Mouse (Mus musculus): Measurements from ENCODE around the gene Tiam2. TPM values are rescaled to one million over a fixed set of nuclear protein-coding genes. Genes with fewer than 3 reads are reported as not detected.

Tiam2 gene
- polyA plus RNA-seq, 1 experiment: 1.2 TPM

DNA sequence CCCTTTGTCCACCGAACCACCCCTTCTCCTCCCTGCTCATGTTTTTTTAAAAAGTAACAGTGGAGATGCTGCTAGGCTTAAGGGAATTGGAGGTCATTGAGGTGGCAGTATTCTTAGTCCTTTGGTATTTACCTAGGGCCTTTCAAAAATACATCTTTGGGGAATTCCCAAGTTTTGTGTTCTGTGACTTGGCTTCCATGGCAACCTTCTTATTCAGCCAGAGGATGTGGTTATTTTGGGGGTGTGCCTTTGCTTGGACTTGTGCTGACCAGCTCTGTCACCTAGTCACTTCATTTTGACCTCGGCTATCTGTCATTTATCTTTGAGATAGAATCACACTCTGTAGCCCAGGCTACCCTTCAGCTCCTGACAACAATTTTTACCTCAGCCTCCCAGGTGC is 68.6 kb downstream of the Tiam2 start:
- H3K27me3 ChIP-seq (replicated peaks; ENCODE audit: control insufficient read depth, insufficient read depth, low read length): no peaks in the 10 kb centered on the region
- no peaks in the 10 kb centered on the region for H3K4me1 ChIP-seq (ENCODE audit: control insufficient read depth, insufficient read depth, low read length)
- no peak overlapping the region for H3K4me3 ChIP-seq (ENCODE audit: insufficient read depth, low read depth, low read length)
- DNase-seq: no peak
- WGBS: 84% methylated on average over 2 of the region's 2 CpGs
- TF ChIP-seq POLR2A (IDR thresholded peaks at IDR 0.05; ENCODE audit: low read depth, low read length): no peak
- no peak for TF ChIP-seq CTCF (conservative IDR thresholded peaks at IDR 0.05; ENCODE audit: insufficient read depth, insufficient read length, low read depth, low read length)
- no peaks in the 10 kb centered on the region for H3K36me3 ChIP-seq (ENCODE audit: control insufficient read depth, insufficient read depth, low read length)
- no peak overlapping the region for H3K27ac ChIP-seq (ENCODE audit: insufficient read depth, low read depth, low read length)

DNA sequence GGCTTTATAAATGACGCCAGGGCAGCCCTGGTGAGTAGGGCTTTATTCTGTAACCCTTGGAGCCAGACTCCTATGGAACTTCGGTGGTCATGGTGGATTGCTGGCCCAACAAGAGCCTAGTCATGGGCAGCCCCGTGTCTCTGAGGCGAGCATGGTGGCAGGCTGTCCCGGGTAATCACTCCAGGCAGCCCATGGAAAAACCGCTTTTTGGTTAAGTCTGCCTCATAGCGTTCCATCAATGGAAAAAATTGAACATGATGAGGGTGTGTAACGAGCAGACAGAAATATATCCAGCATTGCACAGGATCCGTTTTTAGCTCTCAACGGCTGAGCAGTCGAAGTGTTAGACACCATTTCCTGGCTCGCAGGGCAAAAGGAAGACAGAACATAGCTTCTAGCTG is 70.5 kb downstream of the Tiam2 start:
- WGBS: 64% methylated on average over 12 of the region's 12 CpGs
- no peak for TF ChIP-seq POLR2A (IDR thresholded peaks at IDR 0.05; ENCODE audit: low read depth, low read length)
- TF ChIP-seq CTCF (conservative IDR thresholded peaks at IDR 0.05; ENCODE audit: insufficient read depth, insufficient read length, low read depth, low read length): no peak
- Histone ChIP-seq H3K4me1 (ENCODE audit: control insufficient read depth, insufficient read depth, low read length) (no peaks in the 10 kb centered on the region), H3K27me3 (replicated peaks; ENCODE audit: control insufficient read depth, insufficient read depth, low read length) (no peaks in the 10 kb centered on the region), H3K27ac (ENCODE audit: insufficient read depth, low read depth, low read length) (no peak overlapping the region), H3K4me3 (ENCODE audit: insufficient read depth, low read depth, low read length) (no peak overlapping the region), H3K36me3 (ENCODE audit: control insufficient read depth, insufficient read depth, low read length) (no peaks in the 10 kb centered on the region)
- no peak for DNase-seq

DNA sequence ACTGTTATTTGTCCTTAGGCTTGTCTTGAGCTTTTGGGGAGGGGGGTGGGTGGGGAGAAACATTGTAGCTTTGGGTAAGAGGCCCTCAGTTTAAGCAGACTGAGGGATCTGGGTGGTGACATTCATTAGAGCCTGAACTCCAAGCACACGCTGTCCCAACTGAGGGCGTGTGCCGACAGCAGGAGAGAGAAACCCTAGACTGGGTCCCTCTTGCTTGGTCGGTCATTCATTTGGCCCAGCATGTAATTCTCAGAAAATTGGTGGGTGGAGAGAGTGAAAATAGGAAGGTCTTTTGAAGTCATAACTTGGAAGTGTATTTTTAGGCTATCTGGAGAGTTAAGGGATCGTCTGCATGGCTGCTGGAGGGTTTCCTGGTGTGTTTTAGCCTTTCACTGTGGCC is 71.5 kb downstream of the Tiam2 start:
- H3K36me3 ChIP-seq (ENCODE audit: control insufficient read depth, insufficient read depth, low read length): no peaks in the 10 kb centered on the region
- no peak overlapping the region for H3K4me3 ChIP-seq (ENCODE audit: insufficient read depth, low read depth, low read length)
- WGBS: 32% methylated on average over 5 of the region's 5 CpGs
- no peak overlapping the region for H3K27ac ChIP-seq (ENCODE audit: insufficient read depth, low read depth, low read length)
- TF ChIP-seq POLR2A (IDR thresholded peaks at IDR 0.05; ENCODE audit: low read depth, low read length) (no peak), CTCF (conservative IDR thresholded peaks at IDR 0.05; ENCODE audit: insufficient read depth, insufficient read length, low read depth, low read length) (no peak)
- DNase-seq: no peak
- no peaks in the 10 kb centered on the region for H3K4me1 ChIP-seq (ENCODE audit: control insufficient read depth, insufficient read depth, low read length)
- no peaks in the 10 kb centered on the region for H3K27me3 ChIP-seq (replicated peaks; ENCODE audit: control insufficient read depth, insufficient read depth, low read length)

GRCm38 (mm10) chr17:3405350-3406073 is 79.1 kb downstream of the Tiam2 start:
- no peak for TF ChIP-seq POLR2A (IDR thresholded peaks at IDR 0.05; ENCODE audit: low read depth, low read length)
- TF ChIP-seq CTCF (conservative IDR thresholded peaks at IDR 0.05; ENCODE audit: insufficient read depth, insufficient read length, low read depth, low read length): no peak
- H3K36me3 ChIP-seq (ENCODE audit: control insufficient read depth, insufficient read depth, low read length): no peaks in the 10 kb centered on the region
- WGBS: 81% methylated on average over 9 of the region's 9 CpGs
- no peak for DNase-seq
- no peaks in the 10 kb centered on the region for H3K27me3 ChIP-seq (replicated peaks; ENCODE audit: control insufficient read depth, insufficient read depth, low read length)
- no peak overlapping the region for H3K4me3 ChIP-seq (ENCODE audit: insufficient read depth, low read depth, low read length)
- no peak overlapping the region for H3K27ac ChIP-seq (ENCODE audit: insufficient read depth, low read depth, low read length)
- no peaks in the 10 kb centered on the region for H3K4me1 ChIP-seq (ENCODE audit: control insufficient read depth, insufficient read depth, low read length)

DNA sequence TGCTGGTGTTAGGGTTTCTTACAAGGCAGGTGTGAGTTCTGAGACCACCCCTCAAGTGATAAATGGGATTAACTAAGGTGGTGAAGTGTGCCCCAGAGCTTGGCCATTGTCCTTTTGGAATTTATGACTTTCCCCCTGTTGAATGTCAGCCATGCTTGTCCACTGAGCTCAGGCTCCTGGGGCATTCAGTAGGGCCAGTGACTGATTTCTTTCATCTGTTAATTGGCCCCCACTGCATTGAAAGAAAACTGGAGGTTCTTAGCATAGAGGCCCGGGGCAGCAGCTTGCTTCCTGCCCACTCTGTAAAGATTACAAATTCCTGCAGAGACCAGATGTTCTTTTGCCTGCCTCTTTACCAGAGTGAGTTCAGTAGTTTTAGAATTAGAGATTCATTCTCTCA is 80.7 kb downstream of the Tiam2 start:
- 27% methylated on average over 1 of the region's 1 CpGs for WGBS
- TF ChIP-seq POLR2A (IDR thresholded peaks at IDR 0.05; ENCODE audit: low read depth, low read length) (no peak), CTCF (conservative IDR thresholded peaks at IDR 0.05; ENCODE audit: insufficient read depth, insufficient read length, low read depth, low read length) (no peak)
- Histone ChIP-seq H3K27ac (ENCODE audit: insufficient read depth, low read depth, low read length) (no peak overlapping the region), H3K36me3 (ENCODE audit: control insufficient read depth, insufficient read depth, low read length) (no peaks in the 10 kb centered on the region), H3K4me3 (ENCODE audit: insufficient read depth, low read depth, low read length) (no peak overlapping the region), H3K4me1 (ENCODE audit: control insufficient read depth, insufficient read depth, low read length) (no peaks in the 10 kb centered on the region), H3K27me3 (replicated peaks; ENCODE audit: control insufficient read depth, insufficient read depth, low read length) (no peaks in the 10 kb centered on the region)
- DNase-seq: no peak

GRCm38 (mm10) chr17:3410307-3410706 is 83.9 kb downstream of the Tiam2 start:
- TF ChIP-seq CTCF (conservative IDR thresholded peaks at IDR 0.05; ENCODE audit: insufficient read depth, insufficient read length, low read depth, low read length) (no peak), POLR2A (IDR thresholded peaks at IDR 0.05; ENCODE audit: low read depth, low read length) (no peak)
- H3K27ac ChIP-seq (ENCODE audit: insufficient read depth, low read depth, low read length): no peak overlapping the region
- no peak overlapping the region for H3K4me3 ChIP-seq (ENCODE audit: insufficient read depth, low read depth, low read length)
- no peaks in the 10 kb centered on the region for H3K27me3 ChIP-seq (replicated peaks; ENCODE audit: control insufficient read depth, insufficient read depth, low read length)
- 86% methylated on average over 2 of the region's 2 CpGs for WGBS
- H3K36me3 ChIP-seq (ENCODE audit: control insufficient read depth, insufficient read depth, low read length): no peaks in the 10 kb centered on the region
- no peak for DNase-seq
- H3K4me1 ChIP-seq (ENCODE audit: control insufficient read depth, insufficient read depth, low read length): no peaks in the 10 kb centered on the region

DNA sequence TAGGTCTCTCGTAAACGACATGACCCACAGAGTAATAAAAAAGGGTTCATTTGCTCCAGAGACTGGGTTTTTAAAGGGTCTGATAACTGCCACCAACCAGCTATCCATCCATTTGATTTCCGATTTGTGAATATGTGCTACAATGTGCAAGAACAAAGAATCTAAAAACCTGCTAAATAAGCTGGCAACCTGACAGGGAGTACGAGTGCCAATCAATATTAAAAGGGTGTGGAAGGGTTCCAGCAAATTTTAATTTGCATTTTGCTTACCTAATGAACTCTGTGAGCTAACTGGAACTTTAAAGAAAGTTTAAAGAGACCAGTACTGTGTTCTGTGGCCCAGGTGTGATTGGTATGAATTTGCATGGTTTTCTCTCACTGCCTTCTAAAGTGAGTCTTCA is 86.4 kb downstream of the Tiam2 start:
- Histone ChIP-seq H3K27ac (ENCODE audit: insufficient read depth, low read depth, low read length) (no peak overlapping the region), H3K36me3 (ENCODE audit: control insufficient read depth, insufficient read depth, low read length) (no peaks in the 10 kb centered on the region), H3K4me1 (ENCODE audit: control insufficient read depth, insufficient read depth, low read length) (no peaks in the 10 kb centered on the region), H3K27me3 (replicated peaks; ENCODE audit: control insufficient read depth, insufficient read depth, low read length) (no peaks in the 10 kb centered on the region), H3K4me3 (ENCODE audit: insufficient read depth, low read depth, low read length) (no peak overlapping the region)
- DNase-seq: no peak
- TF ChIP-seq POLR2A (IDR thresholded peaks at IDR 0.05; ENCODE audit: low read depth, low read length) (no peak), CTCF (conservative IDR thresholded peaks at IDR 0.05; ENCODE audit: insufficient read depth, insufficient read length, low read depth, low read length) (no peak)
- whole genome bisulfite sequencing: 61% methylated on average over 4 of the region's 4 CpGs

Measured in kidney, adult 2 months (tissue).